Mouse (Mus musculus): ENCODE measurements at regions not wholly inside any gene's neighbourhood (a gene's known extent, or its start where the extent isn't known, plus 50 kb on each side); places are given as distances from the start of the nearest gene placed in this dataset.
"Not testable (repeated sequence)": the region's sequence is repeated elsewhere in the genome, so short reads cannot be mapped to it uniquely, and the experiment has no call there.

DNA sequence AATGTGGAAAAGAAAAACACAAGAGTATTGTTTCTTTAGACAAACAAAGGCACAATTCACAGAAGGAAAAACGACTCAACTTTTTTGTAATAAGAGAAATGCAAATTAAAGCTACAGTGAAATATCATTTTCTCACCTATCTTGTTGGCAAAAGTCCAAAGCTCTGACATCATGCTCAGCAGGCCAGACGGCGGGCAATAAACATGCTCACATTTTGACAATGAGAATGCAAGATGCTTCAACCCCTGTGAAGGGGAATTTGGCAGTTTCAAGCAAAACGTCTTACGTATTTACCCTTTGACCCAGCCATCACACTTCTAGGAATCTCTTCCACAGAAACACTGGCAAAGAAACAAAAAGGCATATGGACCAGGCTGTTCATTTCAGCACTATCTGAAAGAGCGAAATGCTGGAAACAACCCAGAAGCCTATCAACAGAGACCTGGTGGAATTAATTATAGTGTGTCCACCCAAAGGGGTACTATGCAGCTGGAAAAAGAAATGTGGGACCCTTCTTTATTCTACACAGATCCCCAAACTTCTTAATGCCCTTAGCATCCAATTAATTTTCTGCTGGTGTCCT, 203.4 kb upstream of the 2610301B20Rik start:
- Histone ChIP-seq H3K9ac (no peak overlapping the region), H3K27ac (no peak overlapping the region), H3K36me3 (ENCODE audit: poor library complexity, severe bottlenecking) (no peaks in the 10 kb centered on the region), H3K9me3 (replicated peaks) (no peaks in the 10 kb centered on the region), H3K27me3 (no peaks in the 10 kb centered on the region), H3K4me3 (no peak overlapping the region), H3K4me2 (no peak overlapping the region), H3K4me1 (no peaks in the 10 kb centered on the region)
- WGBS, result 39% methylated on average over 6 of the region's 6 CpGs
- peak; percentile 94 for ATAC-seq

DNA sequence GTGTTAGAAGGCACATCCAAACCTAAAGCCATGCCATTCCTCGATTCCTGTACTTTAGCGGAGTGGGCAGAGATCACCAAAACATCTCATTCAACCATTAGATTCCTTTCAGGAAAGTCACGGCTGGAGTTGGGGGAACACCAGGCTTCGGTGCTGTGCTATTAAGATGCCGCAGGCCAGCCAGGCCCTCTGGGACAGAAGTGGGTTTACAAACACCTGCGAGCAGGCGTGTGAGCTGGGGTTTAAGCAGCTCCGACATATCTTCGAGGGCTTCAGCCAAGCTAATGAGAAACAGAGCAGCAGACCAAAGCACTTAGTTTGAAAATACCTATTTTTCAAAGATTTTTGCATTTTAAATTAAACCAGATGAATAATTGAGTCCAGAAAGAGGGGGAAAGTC, 183.2 kb upstream of the 2610301B20Rik start:
- no peaks in the 10 kb centered on the region for H3K9me3 ChIP-seq (replicated peaks)
- H3K27me3 ChIP-seq, result no peaks in the 10 kb centered on the region

DNA sequence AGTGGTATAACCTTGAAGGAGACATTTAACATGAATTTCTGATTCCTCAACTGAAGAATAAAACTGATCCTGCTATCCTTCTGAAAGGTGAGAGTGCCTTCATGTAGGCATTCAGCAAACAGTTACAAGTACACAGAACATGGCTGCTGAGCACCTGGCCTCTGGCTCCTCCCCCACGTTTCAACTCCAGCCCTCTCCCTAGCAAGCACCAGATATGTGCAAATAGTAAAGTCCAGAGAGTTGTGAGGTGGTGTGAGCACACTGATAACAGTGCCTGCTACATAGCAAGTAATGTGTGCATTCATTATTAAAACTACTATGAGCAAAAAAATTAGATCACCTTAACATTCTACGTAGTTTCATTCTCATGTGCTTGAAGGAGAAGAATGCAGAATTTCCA, 181.4 kb upstream of the 2610301B20Rik start:
- Histone ChIP-seq H3K27me3 (no peaks in the 10 kb centered on the region), H3K9ac (no peak overlapping the region), H3K4me3 (no peak overlapping the region), H3K4me2 (no peak overlapping the region), H3K4me1 (no peaks in the 10 kb centered on the region), H3K36me3 (ENCODE audit: poor library complexity, severe bottlenecking) (no peaks in the 10 kb centered on the region), H3K27ac (no peak overlapping the region), H3K9me3 (replicated peaks) (no peaks in the 10 kb centered on the region)
- 78% methylated on average over 2 of the region's 2 CpGs for WGBS
- ATAC-seq, result no peak

More for the DNA sequence above, 183.2 kb upstream of the 2610301B20Rik start:
- Histone ChIP-seq H3K4me1 (no peaks in the 10 kb centered on the region), H3K4me2 (no peak overlapping the region), H3K9ac (no peak overlapping the region), H3K4me3 (no peak overlapping the region), H3K36me3 (ENCODE audit: poor library complexity, severe bottlenecking) (no peaks in the 10 kb centered on the region), H3K27ac (no peak overlapping the region)
- no peak for ATAC-seq
- WGBS, result 86% methylated on average over 9 of the region's 9 CpGs

DNA sequence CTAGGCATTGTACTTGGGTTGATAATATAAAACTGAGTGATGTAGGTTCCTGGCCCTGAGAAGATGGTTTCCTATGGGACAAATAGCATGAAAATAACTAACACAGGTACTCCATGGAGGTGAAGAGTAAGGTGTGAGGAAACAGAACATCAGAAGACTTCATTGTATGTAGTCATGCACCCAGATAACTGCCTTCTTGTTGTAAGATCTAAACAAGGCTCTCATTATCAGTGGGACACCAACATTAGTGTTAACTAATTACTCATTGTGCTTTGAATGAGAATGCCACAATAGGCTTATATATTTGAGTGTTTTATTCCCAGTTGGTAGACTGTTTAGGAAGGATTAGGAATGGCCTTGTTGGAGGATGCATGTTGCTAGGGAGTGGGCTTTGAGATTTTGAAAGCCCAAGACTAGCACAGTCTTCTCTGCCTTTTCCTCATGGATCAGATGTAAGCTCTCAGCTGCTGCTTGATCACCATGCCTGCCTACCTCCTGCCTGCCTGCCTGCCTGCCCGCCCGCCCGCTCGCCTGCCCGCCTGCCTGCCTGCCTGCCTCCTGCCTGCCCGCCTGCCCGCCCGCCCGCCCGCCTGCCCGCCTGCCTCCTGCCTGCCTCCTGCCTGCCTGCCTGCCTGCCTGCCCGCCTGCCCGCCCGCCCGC, 180.7 kb upstream of the 2610301B20Rik start:
- Histone ChIP-seq H3K9me3 (replicated peaks) (no peaks in the 10 kb centered on the region), H3K4me2 (peak overlapping the region; percentile 31), H3K27ac (no peak overlapping the region), H3K4me1 (no peaks in the 10 kb centered on the region), H3K4me3 (peak overlapping the region; percentile 18; the same call in 1 of the 2 replicates), H3K27me3 (no peaks in the 10 kb centered on the region), H3K36me3 (ENCODE audit: poor library complexity, severe bottlenecking) (no peaks in the 10 kb centered on the region), H3K9ac (no peak overlapping the region; the same call in 1 of the 2 replicates)
- peak; percentile 72 for ATAC-seq
- 54% methylated on average over 8 of the region's 15 CpGs for WGBS

DNA sequence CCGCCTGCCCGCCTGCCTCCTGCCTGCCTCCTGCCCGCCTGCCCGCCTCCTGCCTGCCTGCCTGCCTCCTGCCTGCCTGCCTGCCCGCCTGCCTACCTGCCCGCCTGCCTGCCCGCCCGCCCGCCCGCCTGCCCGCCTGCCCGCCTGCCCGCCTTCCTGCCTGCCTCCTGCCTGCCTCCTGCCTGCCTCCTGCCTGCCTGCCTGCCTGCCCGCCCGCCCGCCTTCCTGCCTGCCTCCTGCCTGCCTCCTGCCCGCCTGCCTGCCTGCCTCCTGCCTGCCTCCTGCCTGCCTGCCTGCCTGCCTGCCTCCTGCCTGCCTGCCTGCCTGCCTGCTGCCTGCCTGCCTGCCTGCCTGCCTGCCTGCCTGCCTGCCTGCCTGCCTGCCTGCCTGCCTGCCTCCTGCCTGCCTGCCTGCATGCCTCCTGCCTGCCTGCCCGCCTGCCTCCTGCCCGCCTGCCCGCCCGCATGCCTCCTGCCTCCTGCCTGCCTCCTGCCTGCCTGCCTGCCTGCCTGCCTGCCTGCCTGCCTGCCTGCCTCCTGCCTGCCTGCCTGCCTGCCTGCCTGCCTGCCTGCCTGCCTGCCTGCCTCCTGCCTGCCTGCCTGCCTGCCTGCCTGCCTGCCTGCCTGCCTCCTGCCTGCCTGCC, 180.1 kb upstream of the 2610301B20Rik start:
- H3K36me3 ChIP-seq (ENCODE audit: poor library complexity, severe bottlenecking); H3K4me1 ChIP-seq; ATAC-seq; H3K27ac ChIP-seq; H3K4me2 ChIP-seq; H3K27me3 ChIP-seq; H3K9me3 ChIP-seq (replicated peaks); H3K9ac ChIP-seq: not testable (repeated sequence)
- peak overlapping the region; percentile 14; the same call in 1 of the 2 replicates for H3K4me3 ChIP-seq
- WGBS, result 43% methylated on average over 14 of the region's 21 CpGs

DNA sequence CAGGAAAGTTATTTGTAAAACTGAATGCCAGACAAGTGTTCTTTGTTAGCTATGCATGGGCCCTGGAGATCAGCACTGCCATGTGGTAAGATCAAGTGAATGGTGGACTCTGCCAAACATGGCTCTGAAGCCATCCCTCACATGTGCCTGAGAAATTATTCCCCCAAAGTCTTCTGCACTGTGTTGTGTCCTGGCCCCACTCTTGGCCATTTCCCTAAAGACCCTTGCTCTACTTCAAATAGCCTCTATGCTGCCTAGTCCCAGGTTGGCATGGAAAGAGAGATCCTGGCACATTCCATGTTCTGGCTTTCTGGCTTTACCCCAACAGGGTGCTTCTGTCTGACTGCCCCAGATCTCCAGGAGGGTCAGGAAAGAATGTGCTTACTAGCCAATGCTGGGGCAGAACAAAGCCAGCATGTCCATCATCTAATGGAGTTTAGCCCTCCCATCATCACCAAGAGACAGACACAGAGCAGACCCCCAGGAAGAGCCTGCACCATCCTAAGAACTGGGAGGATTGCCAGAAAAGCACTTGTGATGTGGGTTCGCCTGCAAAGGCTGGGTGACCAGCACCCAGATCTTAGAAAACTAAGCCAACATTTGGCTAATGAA, 177.0 kb upstream of the 2610301B20Rik start:
- H3K36me3 ChIP-seq (ENCODE audit: poor library complexity, severe bottlenecking), result no peaks in the 10 kb centered on the region
- no peak overlapping the region for H3K4me3 ChIP-seq
- H3K9ac ChIP-seq, result no peak overlapping the region
- H3K27ac ChIP-seq, result no peak overlapping the region
- H3K4me2 ChIP-seq, result no peak overlapping the region
- ATAC-seq, result no peak
- H3K9me3 ChIP-seq (replicated peaks), result no peaks in the 10 kb centered on the region
- 79% methylated on average over 1 of the region's 1 CpGs for WGBS
- no peaks in the 10 kb centered on the region for H3K27me3 ChIP-seq
- no peaks in the 10 kb centered on the region for H3K4me1 ChIP-seq

DNA sequence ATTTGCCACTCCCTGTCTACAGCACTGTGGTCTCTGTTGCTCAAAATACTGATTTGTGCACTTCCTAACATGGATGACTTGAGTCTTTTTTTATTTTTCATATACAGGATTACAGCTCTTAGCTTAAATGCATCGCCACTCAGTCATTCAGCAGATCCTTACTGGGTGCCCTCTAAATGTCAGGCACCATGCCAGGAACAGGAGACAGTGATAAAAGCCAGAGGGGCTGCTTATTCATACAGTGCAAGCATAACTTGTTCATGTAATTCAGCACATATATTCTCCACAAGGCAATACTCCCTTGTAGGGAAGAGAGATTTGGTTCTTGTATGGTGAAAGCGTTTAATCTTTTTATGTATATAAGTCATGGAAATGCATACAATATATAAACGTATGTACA, 175.7 kb upstream of the 2610301B20Rik start:
- ATAC-seq, result no peak

DNA sequence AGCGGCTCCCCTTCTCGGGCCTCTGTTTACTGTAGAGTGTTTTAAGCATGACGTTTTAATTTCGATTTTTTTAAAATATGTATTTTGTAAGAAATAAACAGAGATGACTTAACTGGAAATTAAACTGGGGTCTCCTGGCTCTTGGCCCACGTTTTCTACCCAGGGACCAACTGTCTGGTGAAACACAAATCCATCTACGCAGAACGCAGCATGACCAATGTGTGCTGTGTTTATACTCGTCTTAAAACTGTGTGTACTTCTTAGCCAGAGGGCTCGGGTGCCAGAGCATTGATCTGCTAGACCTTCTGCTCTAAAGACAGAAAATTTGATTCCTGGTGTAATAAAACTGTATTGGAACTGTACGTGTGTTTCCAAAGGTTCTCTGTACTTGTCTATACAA, 172.8 kb upstream of the 2610301B20Rik start:
- H3K27ac ChIP-seq, result no peak overlapping the region
- ATAC-seq, result no peak
- H3K36me3 ChIP-seq (ENCODE audit: poor library complexity, severe bottlenecking), result no peaks in the 10 kb centered on the region
- H3K9me3 ChIP-seq (replicated peaks), result no peaks in the 10 kb centered on the region
- no peak overlapping the region for H3K9ac ChIP-seq
- no peaks in the 10 kb centered on the region for H3K27me3 ChIP-seq
- no peak overlapping the region for H3K4me2 ChIP-seq
- H3K4me3 ChIP-seq, result no peak overlapping the region
- 88% methylated on average over 10 of the region's 10 CpGs for WGBS
- no peaks in the 10 kb centered on the region for H3K4me1 ChIP-seq

More for the DNA sequence above, 175.7 kb upstream of the 2610301B20Rik start:
- WGBS, result 90% methylated on average over 3 of the region's 3 CpGs
- Histone ChIP-seq H3K9me3 (replicated peaks) (no peaks in the 10 kb centered on the region), H3K4me3 (no peak overlapping the region), H3K9ac (no peak overlapping the region), H3K27ac (no peak overlapping the region), H3K27me3 (no peaks in the 10 kb centered on the region), H3K4me1 (no peaks in the 10 kb centered on the region), H3K36me3 (ENCODE audit: poor library complexity, severe bottlenecking) (no peaks in the 10 kb centered on the region), H3K4me2 (no peak overlapping the region)

DNA sequence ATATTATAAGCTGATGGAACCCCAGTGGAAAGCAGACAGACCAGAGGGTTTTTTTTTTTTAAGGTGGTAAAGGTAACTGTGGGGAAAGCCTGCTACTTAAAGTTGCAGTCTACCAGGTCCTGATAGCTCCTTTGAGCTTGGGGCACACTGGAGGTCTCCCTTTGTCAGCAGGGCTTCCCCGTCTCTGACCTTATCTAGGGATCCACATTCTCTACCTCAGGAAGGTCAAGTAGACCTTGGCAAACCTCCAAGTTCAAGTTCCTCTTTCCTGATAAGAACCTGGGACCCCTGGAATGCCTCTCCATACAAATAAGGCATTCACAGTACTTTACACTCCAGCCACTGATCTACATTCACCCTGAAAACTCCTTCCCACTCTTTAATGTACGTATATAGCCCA, 171.1 kb upstream of the 2610301B20Rik start:
- Histone ChIP-seq H3K9ac (no peak overlapping the region), H3K4me2 (no peak overlapping the region), H3K9me3 (replicated peaks) (no peaks in the 10 kb centered on the region), H3K27me3 (no peaks in the 10 kb centered on the region), H3K36me3 (ENCODE audit: poor library complexity, severe bottlenecking) (no peaks in the 10 kb centered on the region), H3K4me3 (no peak overlapping the region), H3K27ac (no peak overlapping the region), H3K4me1 (peaks cover 3% of the 10 kb centered on the region; the same call in 1 of the 2 replicates)
- 94% methylated on average over 2 of the region's 2 CpGs for WGBS
- ATAC-seq, result no peak

DNA sequence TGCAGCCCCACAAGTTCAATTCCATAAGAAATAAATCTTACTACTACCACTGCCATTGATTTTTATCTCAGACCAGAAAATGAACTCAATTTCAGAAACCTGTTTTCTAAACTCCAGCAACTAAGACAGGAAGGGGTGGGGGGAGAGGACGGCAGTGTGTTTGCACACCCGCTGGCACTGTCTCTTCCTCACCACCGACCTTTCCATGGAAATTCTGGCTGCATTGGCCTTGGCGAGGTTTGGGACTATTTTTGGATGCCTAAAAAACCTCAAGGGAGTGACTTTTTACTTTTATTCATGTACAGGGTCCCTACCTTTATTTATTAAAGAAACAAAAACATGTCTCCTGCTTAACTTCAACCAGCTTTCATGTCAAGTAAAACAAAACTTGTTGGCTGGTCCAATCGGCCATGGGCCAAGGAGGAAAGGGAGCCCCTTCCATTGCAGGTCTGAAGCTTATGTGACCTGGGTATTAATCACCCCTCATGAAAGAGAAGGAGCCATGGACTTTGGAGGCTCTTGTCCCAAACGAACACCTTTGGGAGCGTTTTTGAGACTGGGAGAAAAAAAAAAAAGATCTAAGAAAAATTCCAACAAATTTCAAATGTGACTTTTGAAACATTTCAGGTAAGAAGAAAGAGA, 167.2 kb upstream of the 2610301B20Rik start:
- Histone ChIP-seq H3K9ac (no peak overlapping the region), H3K27me3 (no peaks in the 10 kb centered on the region)
- 74% methylated on average over 7 of the region's 7 CpGs for WGBS

DNA sequence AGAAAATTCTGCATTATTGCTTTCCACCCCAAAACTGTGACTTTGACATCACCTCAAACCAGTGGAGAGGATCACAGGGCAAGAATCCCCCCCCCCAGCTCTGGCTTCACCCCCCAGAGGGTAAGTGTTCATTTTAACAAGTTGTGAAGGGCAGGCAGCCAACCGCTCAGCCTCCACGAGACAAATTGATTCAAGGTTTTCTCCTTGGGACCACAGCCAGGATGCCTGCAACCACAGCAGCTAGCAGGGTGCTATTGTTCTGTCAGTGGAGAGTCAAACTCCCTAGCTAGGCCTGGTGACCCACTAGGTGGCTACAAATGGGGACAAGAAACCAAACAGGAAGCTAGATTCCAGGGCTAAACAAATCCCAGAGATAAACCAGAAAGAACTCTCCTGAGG, 166.6 kb upstream of the 2610301B20Rik start:
- WGBS, result 28% methylated on average over 2 of the region's 2 CpGs

More for the DNA sequence above, 167.2 kb upstream of the 2610301B20Rik start:
- H3K4me3 ChIP-seq, result no peak overlapping the region
- H3K9me3 ChIP-seq (replicated peaks), result no peaks in the 10 kb centered on the region
- H3K27ac ChIP-seq, result no peak overlapping the region
- H3K4me1 ChIP-seq, result peaks cover 3% of the 10 kb centered on the region; the same call in 1 of the 2 replicates
- ATAC-seq, result no peak
- H3K4me2 ChIP-seq, result no peak overlapping the region
- no peaks in the 10 kb centered on the region for H3K36me3 ChIP-seq (ENCODE audit: poor library complexity, severe bottlenecking)

More for the DNA sequence above, 166.6 kb upstream of the 2610301B20Rik start:
- H3K9ac ChIP-seq, result no peak overlapping the region
- no peak overlapping the region for H3K4me3 ChIP-seq
- no peaks in the 10 kb centered on the region for H3K36me3 ChIP-seq (ENCODE audit: poor library complexity, severe bottlenecking)
- H3K9me3 ChIP-seq (replicated peaks), result no peaks in the 10 kb centered on the region
- no peak overlapping the region for H3K4me2 ChIP-seq
- peaks cover 3% of the 10 kb centered on the region; the same call in 1 of the 2 replicates for H3K4me1 ChIP-seq
- peak; percentile 30; the same call in 1 of the 2 replicates for ATAC-seq
- no peak overlapping the region for H3K27ac ChIP-seq
- no peaks in the 10 kb centered on the region for H3K27me3 ChIP-seq
